Mouse (Mus musculus) CD4-positive, CD25-positive, alpha-beta regulatory T cell, adult 9 weeks (primary cell): ENCODE data around the gene Hist1h2bb. TPM values are rescaled to one million over a fixed set of nuclear protein-coding genes. Genes with fewer than 3 reads are reported as not detected.

Source experiments
- polyA plus RNA-seq: library from polyadenylated mRNA; unstranded; fragments of 100-300 nt; shearing (Covaris generic); gene quantifications from one replicate; pipeline ENCODE4 v1.2.1, GENCODE M21; 2017

Gene Hist1h2bb
- polyA plus RNA-seq = 0.86 TPM

GRCm38 (mm10) chr13:23746201-23747080 lies at the start of gene Hist1h2bb:
TSS of gene Hist1h2bb (plus strand) at chr13:23746734.

GRCm38 (mm10) chr13:23698300-23698693 lies 48.2 kb upstream of the Hist1h2bb start, which contains the start of gene Hist1h4c:
TSS of gene Hist1h4c (minus strand) at chr13:23698454.

GRCm38 (mm10) chr13:23710374-23711089 lies 36.0 kb upstream of the Hist1h2bb start, which contains the start of gene Hfe:
TSS of gene Hfe (minus strand) at chr13:23710854.

GRCm38 (mm10) chr13:23738677-23739068 lies 7.9 kb upstream of the Hist1h2bb start, which contains the start of gene Hist1h1c:
TSS of gene Hist1h1c (plus strand) at chr13:23738808.

DNA sequence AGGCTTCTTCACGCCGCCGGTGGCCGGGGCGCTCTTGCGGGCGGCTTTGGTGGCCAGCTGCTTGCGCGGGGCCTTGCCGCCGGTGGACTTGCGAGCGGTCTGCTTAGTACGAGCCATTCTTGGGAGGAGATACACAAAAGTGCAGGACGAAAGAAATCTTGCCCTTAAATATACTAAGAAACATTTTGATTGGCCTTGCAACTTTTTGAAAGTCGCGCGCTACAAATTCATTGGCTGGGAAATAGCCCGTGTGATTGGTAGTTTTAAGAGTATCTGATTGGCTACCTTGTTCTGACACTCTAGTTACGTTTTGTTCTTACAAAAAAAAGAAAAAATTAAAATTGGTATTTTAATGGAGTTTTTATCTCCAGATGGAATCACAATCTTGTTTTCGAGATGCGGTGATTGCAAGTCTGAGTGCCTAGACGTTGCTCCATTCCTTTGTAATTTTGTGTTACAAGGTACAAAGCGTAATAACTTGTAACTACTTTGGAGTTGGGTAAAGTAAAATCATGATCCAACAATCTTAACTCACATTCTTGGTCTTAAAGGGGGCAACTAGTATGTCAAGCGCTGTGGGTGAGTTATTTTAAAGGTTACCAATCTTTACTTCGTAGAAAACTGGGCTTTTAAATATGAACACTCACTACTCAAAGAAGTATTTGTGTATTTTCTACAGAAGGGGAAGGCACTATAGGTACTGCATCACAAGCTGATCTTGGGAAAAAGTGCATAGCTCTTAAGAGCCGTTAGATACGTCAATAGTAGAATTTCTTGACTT lies 963 bp upstream of the Hist1h2bb start, which contains the start of gene Hist1h3c:
Hist1h3c (minus strand) TSS at position 222 of the 781 bp plus-strand sequence.

DNA sequence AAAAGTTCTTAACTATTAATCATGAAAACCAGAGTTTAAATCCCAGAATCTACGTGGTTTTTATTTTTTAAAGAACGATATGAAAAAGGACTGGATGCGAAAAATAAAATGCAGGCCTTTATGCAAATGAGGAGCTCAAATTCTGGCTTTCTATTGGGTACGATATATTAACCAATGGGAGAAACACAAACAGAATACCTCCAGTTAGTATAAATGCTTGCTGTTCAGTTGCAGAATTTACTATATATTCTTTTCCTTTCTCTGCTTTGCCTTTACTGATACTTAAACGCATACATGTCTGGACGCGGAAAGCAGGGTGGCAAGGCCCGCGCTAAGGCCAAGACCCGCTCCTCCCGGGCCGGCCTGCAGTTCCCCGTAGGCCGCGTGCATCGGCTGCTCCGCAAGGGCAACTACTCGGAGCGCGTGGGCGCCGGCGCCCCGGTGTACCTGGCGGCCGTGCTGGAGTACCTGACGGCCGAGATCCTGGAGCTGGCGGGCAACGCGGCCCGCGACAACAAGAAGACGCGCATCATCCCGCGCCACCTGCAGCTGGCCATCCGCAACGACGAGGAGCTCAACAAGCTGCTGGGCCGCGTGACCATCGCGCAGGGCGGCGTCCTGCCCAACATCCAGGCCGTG lies 4.4 kb downstream of the Hist1h2bb start, which contains the start of gene Hist1h2ab:
Hist1h2ab (plus strand) TSS at position 288 of the 639 bp plus-strand sequence.

GRCm38 (mm10) chr13:23752067-23752741 lies 5.7 kb downstream of the Hist1h2bb start, which contains the start of gene Hist1h3b:
TSS of gene Hist1h3b (plus strand) at chr13:23752267.

DNA sequence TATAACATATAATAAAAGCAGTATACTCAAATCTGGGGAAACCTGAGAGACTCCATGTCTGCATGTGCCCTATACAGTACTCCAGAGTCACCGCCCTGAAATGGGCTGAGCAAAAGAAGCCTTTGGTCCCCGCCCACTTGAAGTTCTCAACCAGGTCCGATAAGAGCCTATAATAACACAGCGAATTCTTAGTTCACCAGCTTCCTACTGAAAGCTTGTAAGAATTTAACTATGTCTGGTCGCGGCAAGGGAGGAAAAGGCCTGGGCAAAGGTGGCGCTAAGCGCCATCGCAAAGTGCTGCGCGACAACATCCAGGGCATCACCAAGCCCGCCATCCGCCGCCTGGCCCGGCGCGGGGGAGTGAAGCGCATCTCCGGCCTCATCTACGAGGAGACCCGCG lies 10.3 kb downstream of the Hist1h2bb start, which contains the start of gene Hist1h4b:
Hist1h4b (plus strand) TSS at position 224 of the 400 bp plus-strand sequence.

DNA sequence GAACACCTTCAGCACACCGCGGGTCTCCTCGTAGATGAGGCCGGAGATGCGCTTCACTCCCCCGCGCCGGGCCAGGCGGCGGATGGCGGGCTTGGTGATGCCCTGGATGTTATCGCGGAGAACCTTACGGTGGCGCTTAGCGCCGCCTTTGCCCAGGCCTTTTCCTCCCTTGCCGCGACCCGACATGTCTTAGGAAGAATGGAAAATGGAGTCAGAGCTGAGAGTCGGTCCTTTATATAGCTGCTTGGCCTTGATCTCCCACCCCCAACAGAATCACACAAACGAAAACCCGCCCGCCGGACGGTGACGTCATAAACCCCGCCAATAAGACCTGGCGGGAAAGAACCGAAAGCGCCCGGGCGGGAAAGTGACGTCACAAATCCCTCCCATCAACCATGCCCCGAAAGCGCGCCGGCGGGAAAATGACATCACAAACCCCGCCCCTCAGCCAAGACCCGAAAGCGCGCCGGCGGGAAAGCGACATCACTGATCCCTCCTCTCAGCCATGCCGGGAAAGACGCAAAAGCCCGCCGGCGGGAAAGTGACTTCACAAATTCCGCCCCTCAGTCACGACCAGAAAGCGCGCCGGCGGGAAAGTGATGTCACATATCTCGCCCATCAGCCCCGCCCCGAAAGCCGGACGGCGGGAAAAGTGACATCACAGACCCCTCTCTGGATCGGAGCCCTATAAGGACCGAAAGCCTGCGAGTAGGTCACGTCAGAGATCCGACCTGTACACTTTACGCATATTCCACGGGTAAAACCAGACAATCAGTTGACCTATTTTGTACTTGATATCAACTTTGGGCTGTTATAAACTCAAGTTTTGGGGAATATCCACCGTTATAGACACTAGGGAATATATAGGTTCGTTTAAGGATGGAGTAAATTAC lies 14.7 kb downstream of the Hist1h2bb start, which contains the start of gene Hist1h4a:
Hist1h4a (minus strand) TSS at position 259 of the 893 bp plus-strand sequence.

GRCm38 (mm10) chr13:23761871-23762821 lies 15.6 kb downstream of the Hist1h2bb start, which contains the start of gene Hist1h3a:
TSS of gene Hist1h3a (minus strand) at chr13:23762386.

DNA sequence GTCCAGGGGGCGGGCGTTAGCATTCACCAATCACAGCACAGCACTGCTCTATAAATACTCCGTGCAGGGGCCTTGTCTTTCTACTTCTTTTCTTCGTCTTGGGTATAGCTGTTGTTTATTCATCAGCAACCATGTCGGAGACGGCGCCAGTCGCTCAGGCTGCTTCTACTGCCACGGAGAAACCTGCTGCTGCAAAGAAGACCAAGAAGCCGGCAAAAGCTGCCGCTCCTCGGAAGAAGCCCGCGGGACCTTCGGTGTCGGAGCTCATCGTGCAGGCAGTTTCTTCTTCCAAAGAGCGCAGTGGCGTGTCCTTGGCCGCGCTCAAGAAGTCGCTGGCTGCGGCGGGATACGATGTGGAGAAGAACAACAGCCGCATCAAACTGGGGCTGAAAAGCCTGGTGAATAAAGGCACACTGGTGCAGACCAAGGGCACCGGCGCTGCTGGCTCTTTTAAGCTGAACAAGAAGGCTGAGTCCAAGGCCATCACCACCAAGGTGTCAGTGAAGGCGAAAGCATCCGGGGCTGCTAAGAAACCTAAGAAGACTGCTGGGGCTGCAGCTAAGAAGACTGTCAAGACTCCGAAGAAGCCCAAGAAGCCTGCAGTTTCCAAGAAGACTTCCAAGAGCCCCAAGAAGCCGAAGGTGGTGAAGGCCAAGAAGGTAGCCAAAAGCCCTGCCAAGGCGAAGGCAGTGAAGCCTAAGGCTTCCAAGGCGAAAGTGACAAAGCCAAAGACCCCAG lies 17.2 kb downstream of the Hist1h2bb start, which contains the start of gene Hist1h1a:
Hist1h1a (plus strand) TSS at position 81 of the 738 bp plus-strand sequence.

GRCm38 (mm10) chr13:23769613-23770012 lies 23.1 kb downstream of the Hist1h2bb start, which contains the start of gene Trim38:
TSS of gene Trim38 (plus strand) at chr13:23769913.

Other genes with a start within 250 kb of the Hist1h2bb start
- 5.4 TPM for gene Hist1h4h, start 215.7 kb upstream of the Hist1h2bb start, polyA plus RNA-seq
- not detected for gene Hist1h2af, start 212.8 kb upstream of the Hist1h2bb start, polyA plus RNA-seq
- not detected for gene Hist1h3g, start 211.3 kb upstream of the Hist1h2bb start, polyA plus RNA-seq
- 0.53 TPM for gene Hist1h2bh, start 203.3 kb upstream of the Hist1h2bb start, polyA plus RNA-seq
- gene Hist1h3f, start 202.7 kb upstream of the Hist1h2bb start, polyA plus RNA-seq = 0.29 TPM
- 1.1 TPM for gene Hist1h4f, start 195.1 kb upstream of the Hist1h2bb start, polyA plus RNA-seq
- gene Hist1h1d, start 193.5 kb upstream of the Hist1h2bb start, polyA plus RNA-seq = 0.20 TPM
- 0.83 TPM for gene Hist1h3e, start 184.4 kb upstream of the Hist1h2bb start, polyA plus RNA-seq
- gene Hist1h2ae, start 175.5 kb upstream of the Hist1h2bb start, polyA plus RNA-seq = 0.97 TPM
- gene Hist1h2bg, start 175.3 kb upstream of the Hist1h2bb start, polyA plus RNA-seq = 2.8 TPM
- gene Hist1h2bf, start 172.5 kb upstream of the Hist1h2bb start, polyA plus RNA-seq = not detected
- gene Hist1h2ad, start 172.4 kb upstream of the Hist1h2bb start, polyA plus RNA-seq = not detected
- gene Hist1h3d, start 171.0 kb upstream of the Hist1h2bb start, polyA plus RNA-seq = not detected
- 36.0 TPM for gene Hist1h4d, start 165.1 kb upstream of the Hist1h2bb start, polyA plus RNA-seq
- 2.7 TPM for gene Hist1h2be, start 125.6 kb upstream of the Hist1h2bb start, polyA plus RNA-seq
- gene Hist1h1e, start 124.2 kb upstream of the Hist1h2bb start, polyA plus RNA-seq = 6.7 TPM
- 0.36 TPM for gene Hist1h2ac, start 62.8 kb upstream of the Hist1h2bb start, polyA plus RNA-seq
- 6.1 TPM for gene Hist1h2bc, start 62.5 kb upstream of the Hist1h2bb start, polyA plus RNA-seq
- not detected for gene Hist1h1t, start 50.9 kb upstream of the Hist1h2bb start, polyA plus RNA-seq
- 3.7 TPM for gene Hist1h4c, start 48.3 kb upstream of the Hist1h2bb start, polyA plus RNA-seq
- gene Hfe, start 35.9 kb upstream of the Hist1h2bb start, polyA plus RNA-seq = 0.92 TPM
- 11.3 TPM for gene Hist1h1c, start 7.9 kb upstream of the Hist1h2bb start, polyA plus RNA-seq
- gene Hist1h3c, start 1.1 kb upstream of the Hist1h2bb start, polyA plus RNA-seq = not detected
- not detected for gene Hist1h2ab, start 4.4 kb downstream of the Hist1h2bb start, polyA plus RNA-seq
- gene Hist1h3b, start 5.5 kb downstream of the Hist1h2bb start, polyA plus RNA-seq = 0.67 TPM
- gene Hist1h4b, start 10.3 kb downstream of the Hist1h2bb start, polyA plus RNA-seq = 9.6 TPM
- gene Hist1h4a, start 14.5 kb downstream of the Hist1h2bb start, polyA plus RNA-seq = not detected
- 1.6 TPM for gene Hist1h3a, start 15.7 kb downstream of the Hist1h2bb start, polyA plus RNA-seq
- 1.3 TPM for gene Hist1h1a, start 16.9 kb downstream of the Hist1h2bb start, polyA plus RNA-seq
- not detected for gene Trim38, start 23.2 kb downstream of the Hist1h2bb start, polyA plus RNA-seq
- not detected for gene Slc17a2, start 60.3 kb downstream of the Hist1h2bb start, polyA plus RNA-seq
- not detected for gene Slc17a3, start 92.7 kb downstream of the Hist1h2bb start, polyA plus RNA-seq
- not detected for gene Slc17a1, start 121.0 kb downstream of the Hist1h2bb start, polyA plus RNA-seq
- gene Slc17a4, start 168.3 kb downstream of the Hist1h2bb start, polyA plus RNA-seq = not detected
- not detected for gene Hist1h2ba, start 187.4 kb downstream of the Hist1h2bb start, polyA plus RNA-seq
- gene Hist1h2aa, start 187.7 kb downstream of the Hist1h2bb start, polyA plus RNA-seq = not detected
- gene Scgn, start 244.5 kb downstream of the Hist1h2bb start, polyA plus RNA-seq = not detected